In the genomic region with DNA sequence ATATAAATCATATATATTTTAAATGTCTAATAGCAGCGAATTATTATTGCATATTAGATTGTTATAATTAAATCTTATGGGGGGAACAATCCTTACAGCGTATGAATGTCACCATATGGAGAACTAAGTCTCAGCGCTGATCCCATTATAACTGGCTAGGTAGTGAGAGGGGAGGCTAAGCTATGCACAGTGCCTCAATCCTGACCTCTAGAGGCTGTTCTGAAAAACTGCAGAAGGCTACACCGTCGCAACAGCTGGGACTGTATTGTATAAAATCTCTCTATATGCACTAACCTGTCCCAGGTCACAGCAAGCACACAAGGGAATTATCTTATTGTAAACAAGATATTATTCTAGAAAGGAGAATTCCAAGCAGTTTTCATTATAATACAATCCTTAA, we compare ENCODE assay signal across 9 mouse cellular contexts.
DNase-seq lines count a peak whose midpoint lies in the region; ATAC-seq and TF ChIP-seq lines count a peak whose summit lies in the region.
"Had no signal": no experiment of that assay in that cellular context is flagged by ENCODE, and none has a peak within 500 bp of the region (broad histone marks: within the 10 kb centered on the region; RNA-seq: fewer than 3 reads in every experiment).

No protein-coding gene starts in this region.

- WGBS in liver, postnatal 0 days (ENCODE audit: insufficient replicate concordance) = 15% methylated on average over 5 of the region's 5 CpGs

- peaks cover 6% of the 10 kb centered on the region; the same call in 1 of the 2 replicates for H3K4me1 ChIP-seq in liver, postnatal 0 days (ENCODE audit: insufficient read depth)

- no peak overlapping the region for H3K4me2 ChIP-seq in liver, postnatal 0 days (ENCODE audit: low read depth, low read length)

- no peaks in the 10 kb centered on the region for H3K27me3 ChIP-seq in liver, postnatal 0 days (ENCODE audit: insufficient read depth, low read length)

- H3K9ac ChIP-seq in liver, postnatal 0 days (replicated peaks) = no peak overlapping the region

- no peaks in the 10 kb centered on the region for H3K36me3 ChIP-seq in liver, postnatal 0 days (replicated peaks; ENCODE audit: insufficient read depth, low read length)

- TF ChIP-seq CTCF in liver, postnatal 0 days (IDR thresholded peaks at IDR 0.05; ENCODE audit: low read depth) = peak; percentile 85

- ATAC-seq in liver, postnatal 0 days = peak; percentile 63
- peak; percentile 48; the same call in 1 of the 2 replicates for ATAC-seq in neutrophil, adult 5-6 weeks (ENCODE audit: extremely low read depth, insufficient number of reproducible peaks, low FRiP score, poor library complexity, severe bottlenecking)

- no peak overlapping the region for H3K4me3 ChIP-seq in liver, postnatal 0 days (ENCODE audit: low read depth, low read length)

- H3K9me3 ChIP-seq in liver, postnatal 0 days (ENCODE audit: low read length) = no peaks in the 10 kb centered on the region

- no peak for TF ChIP-seq EP300 in liver, postnatal 0 days (IDR thresholded peaks at IDR 0.05; ENCODE audit: low read depth)

- H3K27ac ChIP-seq in liver, postnatal 0 days (ENCODE audit: low read depth) = no peak overlapping the region
- H3K27ac ChIP-seq: macrophage had no signal

- peak; percentile 23 for DNase-seq in kidney, adult 18-20 months
- DNase-seq in kidney, adult 11 months = no peak
- DNase-seq in cerebellum, adult 8-10 months = peak; percentile 52
- peak; percentile 68 for DNase-seq in forelimb bud, embryonic 11.5 days (ENCODE audit: low read depth, low spot score)
- DNase-seq in kidney, postnatal 10 days = peak; percentile 45
- DNase-seq in liver, postnatal 0 days = peak; percentile 27
- no peak for DNase-seq in urinary bladder, postnatal 36 days (ENCODE audit: low spot score in 2 of 2)

Comparison
In these comparisons a context has a peak if more than half of its experiments do, and no peak if none do; other contexts are left out.
1. DNase-seq: peak in kidney, adult 18-20 months (single experiment), cerebellum, adult 8-10 months (single experiment), forelimb bud, embryonic 11.5 days (single experiment), kidney, postnatal 10 days (single experiment) and liver, postnatal 0 days (single experiment); none in kidney, adult 11 months (single experiment) and urinary bladder, postnatal 36 days (0 of 2).